Mouse (Mus musculus) left cerebral cortex, postnatal 10 days (tissue): Measurements from ENCODE around the gene Rmi2. TPM values are rescaled to one million over a fixed set of nuclear protein-coding genes. Genes with fewer than 3 reads are reported as not detected.

Experiments
- DNase-seq, 2 experiments: peaks; one replicate each; pipeline ENCODE4 v3.0.0; 2021 to 2022; ENCODE audit warnings: low spot score in 2 of 2, mixed read lengths in 1 of 2; ENCODE audit errors: extremely low spot score in 1 of 2
- intact Hi-C: fragments of 180-260 bp; cut with DNase I; formaldehyde crosslinking; loops from one replicate; pipeline ENCODE4 v1.15.1; 2025
- total RNA-seq, 2 experiments: library from RNA; stranded (reverse); gene quantifications; 2 replicates each; pipeline ENCODE4 v1.2.3; 2021

The Rmi2 gene
- total RNA-seq, 2 experiments from 2014 or later = 0.19 to 0.51 TPM

DNA sequence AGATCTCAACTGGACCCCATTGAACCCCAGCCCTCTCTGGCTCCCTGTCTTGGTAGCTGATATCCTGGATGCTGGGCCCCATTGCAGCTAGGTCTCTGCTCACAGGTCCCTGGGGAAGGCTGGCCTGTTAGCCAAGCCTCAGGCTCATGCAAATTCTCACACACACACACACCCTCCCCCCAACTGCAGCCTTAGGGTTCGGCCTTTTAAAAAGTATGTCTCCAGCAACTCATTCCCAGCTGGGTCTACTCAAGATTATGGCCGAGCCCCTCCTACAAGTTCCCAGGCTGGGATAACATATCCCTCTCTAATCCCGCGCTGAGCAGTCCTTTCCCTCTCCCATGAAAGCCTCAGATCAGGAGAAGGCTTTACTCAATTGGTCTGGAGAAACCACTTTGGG is 13.5 kb upstream of the Rmi2 start:
- DNase-seq = no peak
- intact Hi-C loops = no loop called here

DNA sequence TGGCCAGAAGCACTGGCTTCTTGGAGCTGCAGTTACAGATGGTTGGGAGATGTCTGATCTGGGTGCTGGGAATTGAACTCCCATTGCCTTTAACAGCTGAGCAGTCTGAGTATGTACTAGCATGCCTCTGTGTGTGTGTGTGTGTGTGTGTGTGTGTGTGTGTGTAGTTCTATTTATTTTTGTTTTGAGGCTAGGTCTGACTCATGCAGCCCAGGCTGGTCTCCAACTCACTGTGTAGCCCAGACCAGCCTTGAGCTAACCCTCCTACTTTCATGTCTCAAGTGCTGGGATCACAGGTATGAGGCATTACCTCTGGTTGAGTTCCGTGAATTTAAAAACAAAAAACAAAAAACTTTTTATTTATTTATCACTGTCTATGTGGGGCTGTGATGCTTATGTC is 10.3 kb upstream of the Rmi2 start:
- intact Hi-C loops = no loop called here
- no peak for DNase-seq

DNA sequence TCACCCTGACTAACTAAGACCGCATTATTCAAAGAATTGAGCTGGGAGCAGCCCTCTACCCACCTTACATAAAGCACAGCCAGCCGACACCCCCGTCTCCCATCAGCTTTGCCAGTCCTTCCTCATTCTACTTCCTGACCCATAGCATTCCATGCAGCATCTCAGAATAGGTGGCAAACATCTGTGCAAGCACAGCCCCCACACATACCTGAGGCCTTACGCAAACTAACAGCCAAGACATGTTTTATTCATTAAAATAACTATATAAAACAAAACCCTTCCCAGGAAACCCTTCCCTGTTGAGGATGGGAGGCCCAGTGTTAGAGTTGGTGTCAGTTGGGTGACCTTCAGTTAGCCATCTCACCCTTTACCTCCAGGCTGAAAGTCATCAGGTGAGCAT is 9.0 kb upstream of the Rmi2 start:
- no peak for DNase-seq
- intact Hi-C loops = loop anchor here (5.0 kb wide), 1 partner anchor 34 kb away; the partner anchor contains the start of gene Prm3

DNA sequence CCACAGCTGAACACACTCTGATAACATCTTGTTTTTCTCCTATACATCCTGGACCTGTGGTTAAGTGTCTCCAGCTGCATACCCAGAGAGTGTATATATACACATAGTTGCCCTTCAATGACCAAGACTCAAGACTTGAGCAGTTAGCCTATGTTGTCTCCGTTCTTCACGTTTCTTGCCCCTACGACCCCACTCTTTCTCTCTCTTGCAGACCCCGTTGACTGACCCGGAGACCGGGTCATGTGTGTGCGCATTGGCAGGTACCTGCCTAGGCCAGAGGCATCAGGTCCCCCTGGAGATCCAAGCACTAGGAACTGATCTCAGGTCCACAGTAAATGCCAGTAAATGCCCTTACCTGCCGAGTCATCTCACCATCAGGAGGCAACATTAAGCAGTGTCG is 7.6 kb upstream of the Rmi2 start:
- intact Hi-C loops = loop anchor here (5.0 kb wide), 1 partner anchor 35 kb away; the partner anchor contains the start of gene Prm3
- DNase-seq = no peak

DNA sequence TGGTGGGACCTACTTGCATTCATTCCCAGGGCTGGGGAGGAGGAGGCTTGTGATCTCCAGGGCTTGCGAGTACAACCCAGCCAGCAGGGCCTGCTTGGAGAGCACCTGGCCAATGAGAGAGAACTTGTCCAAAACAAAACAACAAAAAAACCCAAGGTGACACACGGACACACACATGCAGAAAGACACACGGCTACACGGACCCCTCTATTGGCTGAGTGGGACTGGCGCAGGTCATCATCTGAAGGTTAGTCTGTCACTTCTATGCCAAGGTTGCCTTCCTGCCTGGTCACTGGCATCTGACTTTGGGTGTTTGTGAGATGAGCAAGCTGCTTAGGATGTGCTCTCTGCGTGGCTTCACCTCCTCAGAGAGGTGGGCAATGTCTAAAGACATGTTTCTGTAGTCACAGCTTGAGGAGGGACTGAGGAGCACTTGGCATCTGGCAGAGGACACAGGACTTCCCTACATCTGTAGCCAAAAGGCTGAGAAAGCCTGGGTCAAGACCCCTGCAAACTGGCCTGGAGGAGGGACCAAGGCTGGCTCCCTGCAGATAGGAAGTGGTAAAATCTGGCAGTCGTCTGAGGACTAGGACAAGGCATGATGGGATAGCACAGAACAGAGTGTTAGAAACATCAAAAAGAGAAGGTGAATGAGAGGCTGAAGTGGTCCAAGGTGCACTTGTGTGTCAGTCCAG is 6.9 kb upstream of the Rmi2 start:
- DNase-seq = no peak
- intact Hi-C loops = loop anchor here (5.0 kb wide), 1 partner anchor 36 kb away; the partner anchor contains the start of gene Prm3

DNA sequence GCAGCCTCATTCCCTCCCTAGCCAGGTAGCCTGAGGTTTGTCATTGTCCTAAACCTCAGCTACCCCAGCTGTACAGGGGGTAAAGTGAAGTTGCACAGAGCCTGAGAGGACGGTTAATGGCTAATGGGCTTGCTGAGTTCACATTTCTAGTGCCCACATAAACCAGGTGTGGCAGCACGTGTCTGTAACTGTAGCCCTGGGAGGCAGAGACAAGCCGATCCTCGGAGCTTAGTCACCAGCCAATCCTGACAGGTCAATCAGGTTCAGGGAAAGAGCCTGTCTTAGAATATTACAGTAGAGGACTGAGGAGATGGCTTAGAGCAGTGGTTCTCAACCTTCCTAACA is 6.4 kb upstream of the Rmi2 start:
- intact Hi-C loops = loop anchor here (5.0 kb wide), 1 partner anchor 36 kb away; the partner anchor contains the start of gene Prm3
- no peak for DNase-seq

DNA sequence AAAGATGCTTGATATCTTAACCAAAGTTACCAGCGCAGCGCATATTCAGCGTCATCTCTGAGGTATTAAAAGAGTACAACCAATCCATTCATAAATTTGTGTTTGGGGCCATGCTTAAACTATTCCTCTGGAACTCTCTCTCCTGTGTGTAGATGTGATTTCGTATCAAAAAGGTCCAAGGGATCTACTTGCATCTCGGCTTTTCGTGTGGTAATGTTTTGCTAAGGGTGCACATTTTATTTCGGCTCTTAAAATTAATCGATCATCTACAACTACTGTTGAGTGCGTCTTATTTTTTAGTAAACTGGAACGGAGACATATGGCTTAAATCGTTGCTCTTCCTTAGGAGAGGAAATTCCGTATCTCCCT is 333 bp upstream of the Rmi2 start:
- intact Hi-C loops = no loop called here
- DNase-seq = no peak

DNA sequence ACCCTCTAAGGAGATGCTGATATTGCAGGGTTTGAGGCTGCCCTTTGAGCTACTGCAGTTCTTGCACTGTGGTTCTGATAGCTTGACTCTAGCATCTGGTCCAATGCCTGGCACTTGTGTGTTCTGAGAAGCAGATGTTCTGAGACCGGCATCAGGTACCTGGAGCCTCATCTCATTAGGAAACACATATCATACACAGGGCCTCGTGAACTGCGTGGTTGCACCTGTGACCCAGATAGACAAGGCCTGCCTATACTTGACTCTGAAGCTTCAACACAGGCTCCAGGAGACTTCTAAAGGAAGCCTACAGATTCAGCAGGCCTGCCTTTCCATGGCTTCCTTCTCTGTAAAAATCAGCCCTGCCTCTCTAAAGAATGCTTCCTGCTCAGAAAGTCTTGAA is 1.5 kb downstream of the Rmi2 start:
- intact Hi-C loops = no loop called here
- DNase-seq = no peak

DNA sequence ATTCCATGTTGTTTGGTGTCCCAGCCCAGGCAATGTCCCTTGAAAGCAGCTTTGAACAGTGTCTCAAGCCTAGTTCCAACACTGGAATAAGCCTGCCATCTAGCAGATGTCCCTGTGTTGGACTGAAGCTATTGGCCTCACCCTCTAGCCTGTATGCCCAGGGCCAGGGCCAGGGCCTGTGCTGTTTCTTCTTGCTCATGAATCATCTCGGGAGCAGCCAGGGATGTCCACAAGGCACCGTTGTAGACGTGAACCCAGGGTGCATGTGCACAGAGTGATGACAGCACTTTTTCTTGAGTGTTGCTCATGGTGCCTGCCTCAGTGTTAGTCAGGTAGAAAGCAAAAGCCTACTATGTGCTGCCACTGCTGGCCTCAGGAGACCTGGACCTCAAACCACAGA is 2.4 kb downstream of the Rmi2 start:
- intact Hi-C loops = no loop called here
- no peak for DNase-seq

DNA sequence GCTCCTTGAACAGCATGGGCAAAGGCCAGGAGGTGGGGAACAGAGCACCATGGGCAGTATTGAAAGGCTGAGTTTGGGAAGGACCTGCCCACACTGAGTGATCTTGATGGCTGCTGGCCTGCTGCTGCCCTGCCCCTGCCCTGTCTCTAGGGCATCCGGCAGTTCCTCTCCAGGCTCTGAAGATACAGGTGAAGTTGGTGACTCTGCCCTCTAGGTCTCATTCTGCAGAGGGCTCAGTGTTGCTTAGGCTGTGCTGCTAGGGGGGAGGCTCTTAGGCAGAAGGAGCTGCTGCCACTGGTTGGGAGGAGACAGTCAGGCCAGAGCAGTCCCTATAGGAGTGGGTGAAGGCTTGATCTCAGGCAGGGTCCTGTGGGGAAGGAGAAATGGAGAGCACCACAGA is 3.0 kb downstream of the Rmi2 start:
- intact Hi-C loops = no loop called here
- DNase-seq = no peak

DNA sequence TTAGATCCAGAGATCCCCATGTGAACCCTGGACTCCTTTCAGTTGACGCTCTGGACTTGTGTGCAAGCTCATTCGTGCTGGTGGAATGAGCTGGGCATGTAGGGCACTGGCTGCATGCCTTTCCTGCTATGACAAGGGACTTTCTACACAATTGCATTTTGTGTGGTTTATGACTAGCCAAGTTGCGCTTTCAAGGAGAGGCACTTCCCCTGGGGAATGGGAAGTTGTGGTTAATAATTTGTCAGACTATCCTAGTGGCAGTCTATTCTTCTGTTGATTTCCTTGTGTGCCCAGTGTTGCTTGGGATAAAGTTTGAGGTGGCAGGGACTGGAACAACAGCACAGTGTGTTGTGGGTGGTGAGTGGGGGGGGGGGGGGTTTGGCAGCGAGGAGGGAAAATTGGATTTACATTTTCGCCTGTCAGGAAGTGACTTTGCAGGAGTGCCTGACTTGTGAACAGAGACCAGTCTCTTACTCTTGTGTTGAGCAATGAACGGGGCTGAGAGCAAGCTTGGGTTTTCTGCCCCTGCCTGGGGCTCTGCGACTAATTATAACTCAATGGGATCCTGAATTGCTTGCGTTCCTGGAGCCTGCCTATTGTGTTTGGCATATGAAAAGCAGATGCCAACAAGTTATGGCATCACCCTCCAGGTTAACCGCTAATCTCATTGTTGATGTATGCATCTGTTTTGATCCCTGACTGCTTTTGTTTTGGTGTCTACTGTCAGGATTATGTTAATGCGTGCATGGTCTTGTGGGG is 3.8 kb downstream of the Rmi2 start:
- intact Hi-C loops = no loop called here
- no peak for DNase-seq

DNA sequence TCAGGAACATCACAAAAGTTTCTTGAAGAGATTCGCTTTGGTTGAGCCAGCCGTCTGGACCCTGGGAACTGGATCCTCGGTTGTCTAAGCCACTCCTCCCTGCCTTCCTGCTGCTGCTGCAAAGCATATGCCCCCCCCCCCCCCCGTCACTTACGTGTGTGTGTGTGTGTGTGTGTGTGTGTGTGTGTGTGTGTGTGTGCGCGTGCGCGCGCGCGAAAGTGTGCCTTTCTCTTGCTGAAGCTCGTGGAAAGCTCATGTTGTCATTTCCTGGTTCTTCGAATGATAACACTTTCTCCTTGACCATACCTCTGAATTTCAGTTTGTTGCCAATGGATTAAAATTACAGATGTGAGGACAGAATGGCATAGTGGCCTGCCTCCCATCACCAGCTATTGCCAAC is 5.2 kb downstream of the Rmi2 start:
- no peak for DNase-seq
- intact Hi-C loops = no loop called here

DNA sequence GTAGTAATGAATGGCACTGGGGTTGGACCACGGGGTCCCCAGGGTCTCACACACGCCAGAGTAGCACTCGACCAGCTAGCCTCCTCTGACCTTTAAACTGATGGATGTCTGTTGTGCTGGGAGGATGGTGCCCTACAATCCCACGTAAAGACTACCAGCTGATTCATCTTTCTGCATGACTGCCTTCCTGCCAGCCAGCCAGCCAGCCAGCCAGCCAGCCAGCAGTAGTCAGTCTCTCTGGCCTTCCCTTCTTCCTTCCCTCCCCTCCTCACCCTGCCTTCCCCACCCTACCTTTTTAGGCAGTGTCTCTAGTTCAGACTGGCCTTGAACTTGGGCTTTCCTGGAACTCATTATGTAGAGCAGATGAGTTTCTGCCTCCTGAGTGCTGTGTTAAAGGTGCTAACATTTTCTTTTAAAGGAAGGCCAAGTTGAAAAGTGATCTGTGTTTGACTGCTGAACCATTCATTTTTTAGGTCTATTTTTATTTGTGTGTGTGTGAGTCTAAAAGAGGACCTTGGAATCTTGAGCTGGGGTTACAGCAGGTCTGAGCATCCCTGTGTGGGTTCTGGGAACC is 7.5 kb downstream of the Rmi2 start:
- no peak for DNase-seq
- intact Hi-C loops = no loop called here

DNA sequence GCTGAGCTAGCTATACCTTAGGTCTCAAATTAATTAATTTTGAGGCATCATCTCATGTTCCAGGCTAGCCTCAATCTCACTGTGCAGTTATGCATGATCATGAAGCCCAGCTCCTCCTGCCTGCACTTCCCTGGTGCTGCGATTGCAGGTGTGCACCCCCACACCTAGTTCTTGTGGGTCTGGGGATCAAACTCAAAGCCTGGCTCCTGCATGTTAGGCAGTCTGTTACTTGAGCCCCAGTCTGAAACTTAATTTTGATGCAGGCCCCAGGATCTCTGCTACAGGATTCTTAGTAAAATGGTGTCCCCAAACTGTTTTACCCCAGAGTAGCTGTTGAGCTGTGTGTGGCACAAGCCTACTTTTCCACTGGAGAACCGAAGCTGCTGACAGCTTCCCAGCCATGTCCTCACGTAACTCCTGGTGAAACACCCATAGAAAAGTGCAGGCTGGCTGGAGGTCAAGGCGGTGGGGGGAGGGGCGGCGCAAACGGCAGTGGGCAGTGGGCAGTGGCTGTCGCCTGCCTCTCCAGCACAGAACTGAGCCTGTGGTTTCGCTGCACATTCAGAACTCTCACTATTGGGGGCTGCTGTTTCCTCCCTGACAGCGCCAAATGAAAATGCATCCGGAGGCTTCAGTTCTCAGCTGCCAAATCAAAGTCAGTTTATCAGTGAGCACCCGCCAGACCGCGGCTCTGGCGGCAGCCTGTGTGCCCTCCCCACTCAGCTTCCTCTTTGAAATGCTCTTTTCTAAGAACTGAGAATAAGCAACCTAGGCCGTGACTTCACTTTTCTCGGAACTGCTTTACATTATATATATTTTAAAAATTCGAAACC is 8.8 kb downstream of the Rmi2 start:
- intact Hi-C loops = no loop called here
- peak in 1 of 2 experiments; percentile 40 for DNase-seq

DNA sequence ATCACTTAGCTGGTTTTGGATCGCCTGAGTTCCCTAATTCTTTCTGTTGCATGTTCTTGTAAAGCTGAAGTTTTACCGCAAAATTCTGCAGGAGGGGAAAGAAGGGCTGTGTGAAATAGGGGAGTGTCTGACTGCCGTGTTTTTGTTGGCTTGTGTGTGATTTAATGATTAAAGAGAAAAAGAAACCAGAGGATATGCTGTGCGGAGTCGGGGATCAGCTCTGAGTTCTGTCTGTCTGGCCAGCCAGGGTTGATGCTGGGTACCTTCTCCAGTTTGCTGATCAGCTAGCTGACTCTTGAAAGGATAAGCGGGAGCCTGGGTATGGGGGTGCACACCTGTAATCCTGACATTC is 9.4 kb downstream of the Rmi2 start:
- intact Hi-C loops = no loop called here
- no peak for DNase-seq

DNA sequence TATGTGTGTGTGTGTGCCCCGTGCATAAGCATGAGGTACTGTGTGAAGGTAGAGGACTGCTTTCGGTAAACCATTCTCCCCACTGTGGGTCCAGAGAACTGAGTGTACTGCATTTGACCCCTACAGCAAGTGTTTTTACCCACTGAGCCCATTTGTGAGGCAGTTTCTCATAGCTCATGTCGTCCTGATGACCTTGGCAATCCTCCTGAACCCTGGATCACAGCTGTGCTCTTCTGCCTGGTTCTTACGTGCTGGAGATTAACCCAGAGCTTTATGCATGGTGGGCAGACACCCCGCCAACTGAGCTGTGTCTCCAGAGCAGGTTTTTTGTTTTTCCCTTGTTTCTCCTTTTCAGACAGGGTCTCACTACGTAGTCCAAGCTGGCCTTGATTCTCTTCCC is 11.1 kb downstream of the Rmi2 start:
- intact Hi-C loops = loop anchor here (5.0 kb wide), 1 partner anchor 274 kb away; no protein-coding TSS in a partner anchor
- DNase-seq = no peak

DNA sequence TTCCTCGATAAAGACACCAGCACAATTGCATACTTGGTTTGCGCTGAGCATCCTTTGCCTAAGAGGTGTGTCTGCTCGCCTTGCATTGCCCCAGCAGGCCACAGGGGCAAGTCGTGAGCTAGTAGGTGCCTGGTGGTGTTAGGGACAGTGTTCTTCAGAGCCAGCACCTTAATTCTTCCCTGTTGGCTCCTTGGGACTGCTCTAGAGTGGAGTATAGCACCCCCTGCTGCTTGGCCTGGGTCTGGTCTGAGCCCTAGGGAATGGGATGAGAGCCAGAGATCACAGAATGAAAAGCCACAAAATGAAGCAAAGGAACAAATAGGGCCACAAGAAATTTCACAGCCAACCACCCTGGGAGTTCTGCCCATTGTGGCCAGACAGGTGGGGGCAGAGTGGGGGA is 11.6 kb downstream of the Rmi2 start:
- intact Hi-C loops = loop anchor here (5.0 kb wide), 1 partner anchor 274 kb away; no protein-coding TSS in a partner anchor
- DNase-seq = peak; percentile 35 to 65

DNA sequence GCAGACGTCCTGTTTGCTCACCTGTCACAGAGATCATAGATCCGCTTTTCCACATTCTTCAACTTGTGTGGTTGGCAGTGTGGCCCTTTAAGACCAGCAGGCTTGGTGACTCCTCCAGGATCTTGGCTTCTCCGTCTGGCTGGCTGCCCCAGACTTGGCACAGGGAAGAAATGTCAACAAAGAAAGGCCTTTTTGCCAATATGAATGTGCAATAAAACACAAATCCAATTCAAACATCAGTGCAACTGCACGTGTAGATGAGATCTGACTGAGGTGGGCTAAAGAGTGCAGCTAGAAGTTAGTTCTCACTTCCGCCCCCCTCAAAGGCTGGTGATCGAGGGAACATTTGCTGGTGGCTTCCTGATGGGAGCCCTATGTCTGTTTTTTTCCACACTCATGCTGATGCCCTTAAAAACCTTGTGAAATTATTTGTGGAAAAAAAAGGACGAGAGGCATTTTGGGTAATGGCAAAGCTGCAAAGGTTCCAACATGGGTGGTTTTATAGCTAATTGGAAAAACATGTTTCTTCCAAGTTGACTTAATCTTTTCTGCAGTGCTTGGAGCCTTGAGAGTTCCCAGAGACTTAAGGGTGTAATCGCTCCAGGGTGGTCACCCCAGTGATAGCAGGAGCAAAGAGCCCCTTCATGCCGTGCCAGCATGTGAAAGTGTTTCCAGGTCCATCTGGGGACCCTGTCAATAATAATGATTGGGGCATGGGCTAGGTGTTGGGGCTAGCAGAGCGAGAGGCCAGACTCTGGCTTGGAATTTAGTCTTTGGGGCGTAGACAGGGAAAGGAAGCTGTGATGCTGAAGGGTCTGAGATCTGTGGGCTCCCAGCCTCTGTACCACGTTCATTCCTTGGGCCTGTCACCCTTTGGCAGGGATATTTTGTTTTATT is 15.4 kb downstream of the Rmi2 start:
- intact Hi-C loops = loop anchor here (5.0 kb wide), 1 partner anchor 278 kb away; no protein-coding TSS in a partner anchor
- peak; percentile 29 to 63 for DNase-seq
